Mouse (Mus musculus) forebrain, embryonic 10.5 days (tissue): ENCODE data around the gene Tut1. TPM values are rescaled to one million over a fixed set of nuclear protein-coding genes. Genes with fewer than 3 reads are reported as not detected.

Experiments
- DNase-seq: peaks from one replicate; pipeline ENCODE4 v3.0.0-alpha.2; 2017; ENCODE audit warnings: low spot score; ENCODE audit errors: extremely low spot score
- H3K27ac ChIP-seq: fragments of 300-500 bp; sonication (generic); 2 replicates; pipeline ENCODE4 v1.5.1; 2016; ENCODE audit warnings: mild to moderate bottlenecking
- H3K27me3 ChIP-seq: fragments of 300-500 bp; sonication (generic); 2 replicates; pipeline ENCODE4 v1.6.1; 2016; ENCODE audit warnings: mild to moderate bottlenecking; ENCODE audit not compliant: poor library complexity, severe bottlenecking
- H3K36me3 ChIP-seq: fragments of 300-500 bp; sonication (generic); replicated peaks from 2 replicates; pipeline ENCODE4 v1.6.1; 2016; ENCODE audit warnings: mild to moderate bottlenecking, moderate library complexity
- H3K4me1 ChIP-seq: fragments of 300-500 bp; sonication (generic); 2 replicates; pipeline ENCODE4 v1.6.1; 2016
- H3K4me3 ChIP-seq: fragments of 300-500 bp; sonication (generic); 2 replicates; pipeline ENCODE4 v1.5.1; 2016; ENCODE audit warnings: mild to moderate bottlenecking, moderate library complexity
- H3K9me3 ChIP-seq: fragments of 300-500 bp; sonication (generic); 2 replicates; pipeline ENCODE4 v1.6.1; 2016; ENCODE audit warnings: mild to moderate bottlenecking, moderate library complexity
- WGBS: fragments of 180-500 bp; shearing (Covaris S2); methylation state at CpG from one replicate; pipeline ENCODE4 v1.1.7; 2016; 5-methylcytosine and 5-hydroxymethylcytosine counted together
- polyA plus RNA-seq: library from polyadenylated mRNA; unstranded; fragments of >200 nt; fragmentation: Nextera tagmentation; extraction: Ambion mirVana; gene quantifications from 2 replicates; pipeline ENCODE4 v1.2.1, GENCODE M21; 2016

Gene Tut1
- polyA plus RNA-seq, 1 experiment from 2014 or later: 49.1 TPM

- H3K9me3 ChIP-seq: no peaks in the 10 kb centered on the region
- no peaks in the 10 kb centered on the region for H3K27me3 ChIP-seq
- H3K27ac ChIP-seq: peak within 1 kb of the TSS; percentile 89
- peaks cover 28% of the 10 kb centered on the region for H3K4me1 ChIP-seq
- H3K36me3 ChIP-seq: peaks cover 62% of the 10 kb centered on the region
- peak within 1 kb of the TSS; percentile 77 for H3K4me3 ChIP-seq
- peak; percentile 75 for DNase-seq
- WGBS: under 1% methylated on average over 58 of the region's 74 CpGs
These were observed 24.2 kb upstream of the Tut1 start, which contains the start of the genes Rom1 and Eml3 for GRCm38 (mm10) chr19:8929224-8930088. Gene Rom1 (minus strand): TSS chr19:8929356. Gene Eml3 (plus strand): TSS chr19:8929552.

- 14% methylated on average over 11 of the region's 11 CpGs for WGBS
- peaks cover 28% of the 10 kb centered on the region for H3K4me1 ChIP-seq
These were observed 23.5 kb upstream of the Tut1 start for GRCm38 (mm10) chr19:8930117-8930516.

GRCm38 (mm10) chr19:8930771-8931170 lies 22.9 kb upstream of the Tut1 start:
- Histone ChIP-seq H3K27me3 (no peaks in the 10 kb centered on the region), H3K9me3 (no peaks in the 10 kb centered on the region), H3K4me3 (peak overlapping the region; percentile 77), H3K4me1 (peaks cover 28% of the 10 kb centered on the region), H3K27ac (0 out of 2 replicates have a peak overlapping the region, but pooled peaks have one; percentile 89), H3K36me3 (peaks cover 65% of the 10 kb centered on the region)
- no peak for DNase-seq
- 83% methylated on average over 7 of the region's 7 CpGs for whole genome bisulfite sequencing

More at GRCm38 (mm10) chr19:8930117-8930516, 23.5 kb upstream of the Tut1 start:
- Histone ChIP-seq H3K4me3 (peak overlapping the region; percentile 77), H3K9me3 (no peaks in the 10 kb centered on the region), H3K36me3 (peaks cover 65% of the 10 kb centered on the region), H3K27ac (peak overlapping the region; percentile 89), H3K27me3 (no peaks in the 10 kb centered on the region)
- no peak for DNase-seq

- H3K4me1 ChIP-seq: peaks cover 15% of the 10 kb centered on the region
- H3K4me3 ChIP-seq: no peak overlapping the region
- peaks cover 69% of the 10 kb centered on the region for H3K36me3 ChIP-seq
- H3K27me3 ChIP-seq: no peaks in the 10 kb centered on the region
- no peak for DNase-seq
- no peaks in the 10 kb centered on the region for H3K9me3 ChIP-seq
- WGBS: 84% methylated on average over 2 of the region's 2 CpGs
- no peak overlapping the region for H3K27ac ChIP-seq
These were observed 16.9 kb upstream of the Tut1 start for GRCm38 (mm10) chr19:8936736-8937135.

GRCm38 (mm10) chr19:8940526-8941133 lies 13.0 kb upstream of the Tut1 start:
- Histone ChIP-seq H3K4me1 (peaks cover 42% of the 10 kb centered on the region), H3K36me3 (peaks cover 67% of the 10 kb centered on the region), H3K27ac (peak overlapping the region; percentile 99), H3K9me3 (no peaks in the 10 kb centered on the region), H3K27me3 (no peaks in the 10 kb centered on the region), H3K4me3 (peak overlapping the region; percentile 69)
- no peak for DNase-seq
- WGBS: 82% methylated on average over 15 of the region's 15 CpGs

- 43% methylated on average over 10 of the region's 10 CpGs for WGBS
- Histone ChIP-seq H3K36me3 (peaks cover 67% of the 10 kb centered on the region), H3K27me3 (no peaks in the 10 kb centered on the region), H3K9me3 (no peaks in the 10 kb centered on the region), H3K27ac (peak overlapping the region; percentile 99), H3K4me3 (peak overlapping the region; percentile 69), H3K4me1 (peaks cover 42% of the 10 kb centered on the region)
- no peak for DNase-seq
These were observed 12.5 kb upstream of the Tut1 start for GRCm38 (mm10) chr19:8941136-8941514.

GRCm38 (mm10) chr19:8941515-8942217 lies 12.0 kb upstream of the Tut1 start, which contains the start of gene Mta2:
Gene Mta2 (plus strand): TSS chr19:8941875.
- H3K36me3 ChIP-seq: peaks cover 67% of the 10 kb centered on the region
- H3K4me3 ChIP-seq: peak within 1 kb of the TSS; percentile 69
- peaks cover 42% of the 10 kb centered on the region for H3K4me1 ChIP-seq
- WGBS: under 1% methylated on average over 64 of the region's 64 CpGs
- peak; percentile 99 for DNase-seq
- no peaks in the 10 kb centered on the region for H3K9me3 ChIP-seq
- no peaks in the 10 kb centered on the region for H3K27me3 ChIP-seq
- H3K27ac ChIP-seq: peak within 1 kb of the TSS; percentile 99

GRCm38 (mm10) chr19:8942276-8942964 lies 11.2 kb upstream of the Tut1 start:
- DNase-seq: no peak
- peaks cover 42% of the 10 kb centered on the region for H3K4me1 ChIP-seq
- peak overlapping the region; percentile 69 for H3K4me3 ChIP-seq
- no peaks in the 10 kb centered on the region for H3K27me3 ChIP-seq
- H3K9me3 ChIP-seq: no peaks in the 10 kb centered on the region
- WGBS: under 1% methylated on average over 46 of the region's 46 CpGs
- H3K27ac ChIP-seq: peak overlapping the region; percentile 99
- H3K36me3 ChIP-seq: peaks cover 67% of the 10 kb centered on the region

GRCm38 (mm10) chr19:8943047-8943446 lies 10.6 kb upstream of the Tut1 start:
- Histone ChIP-seq H3K4me3 (peak overlapping the region; percentile 69), H3K36me3 (peaks cover 67% of the 10 kb centered on the region), H3K9me3 (no peaks in the 10 kb centered on the region), H3K27me3 (no peaks in the 10 kb centered on the region), H3K4me1 (peaks cover 42% of the 10 kb centered on the region), H3K27ac (peak overlapping the region; percentile 99; the same call in 1 of the 2 replicates)
- DNase-seq: no peak
- WGBS: 83% methylated on average over 2 of the region's 2 CpGs

GRCm38 (mm10) chr19:8944062-8944461 lies 9.6 kb upstream of the Tut1 start:
- Histone ChIP-seq H3K27me3 (no peaks in the 10 kb centered on the region), H3K36me3 (peaks cover 67% of the 10 kb centered on the region), H3K27ac (no peak overlapping the region), H3K9me3 (no peaks in the 10 kb centered on the region), H3K4me3 (peak overlapping the region; percentile 69), H3K4me1 (peaks cover 42% of the 10 kb centered on the region)
- 89% methylated on average over 5 of the region's 5 CpGs for WGBS
- DNase-seq: no peak

- no peaks in the 10 kb centered on the region for H3K27me3 ChIP-seq
- DNase-seq: peak; percentile 54
- H3K4me3 ChIP-seq: peak overlapping the region; percentile 69
- WGBS: 58% methylated on average over 5 of the region's 5 CpGs
- H3K27ac ChIP-seq: peak overlapping the region; percentile 1; the same call in 1 of the 2 replicates
- no peaks in the 10 kb centered on the region for H3K9me3 ChIP-seq
- peaks cover 42% of the 10 kb centered on the region for H3K4me1 ChIP-seq
- H3K36me3 ChIP-seq: peaks cover 68% of the 10 kb centered on the region
These were observed 8.9 kb upstream of the Tut1 start for GRCm38 (mm10) chr19:8944750-8945149.

- 0 out of 2 replicates have a peak overlapping the region, but pooled peaks have one; percentile 1 for H3K27ac ChIP-seq
- no peaks in the 10 kb centered on the region for H3K27me3 ChIP-seq
- H3K36me3 ChIP-seq: peaks cover 72% of the 10 kb centered on the region
- H3K4me3 ChIP-seq: peak overlapping the region; percentile 69
- H3K4me1 ChIP-seq: peaks cover 41% of the 10 kb centered on the region
- WGBS: 91% methylated on average over 6 of the region's 6 CpGs
- DNase-seq: no peak
- no peaks in the 10 kb centered on the region for H3K9me3 ChIP-seq
These were observed 8.4 kb upstream of the Tut1 start for GRCm38 (mm10) chr19:8945251-8945650.
